Mouse (Mus musculus): ENCODE measurements around the gene Cox6a2.

Gene Cox6a2

GRCm38 (mm10) chr7:128206152-128206551, at the start of gene Cox6a2:
Cox6a2 (minus strand) TSS chr7:128206387.
- DNase-seq (ENCODE audit: low spot score in 2 of 2), result no peak

- DNase-seq (ENCODE audit: low spot score in 2 of 2), result no peak
Measured at GRCm38 (mm10) chr7:128255757-128256156, 49.6 kb upstream of the Cox6a2 start.

GRCm38 (mm10) chr7:128254978-128255377, 48.8 kb upstream of the Cox6a2 start:
- DNase-seq (ENCODE audit: low spot score in 2 of 2), result no peak

- no peak for DNase-seq (ENCODE audit: low spot score in 2 of 2)
Measured at GRCm38 (mm10) chr7:128252609-128253008, 46.4 kb upstream of the Cox6a2 start.

GRCm38 (mm10) chr7:128251946-128252345, 45.8 kb upstream of the Cox6a2 start:
- DNase-seq (ENCODE audit: low spot score in 2 of 2), result no peak

- no peak for DNase-seq (ENCODE audit: low spot score in 2 of 2)
Measured at GRCm38 (mm10) chr7:128249998-128250397, 43.8 kb upstream of the Cox6a2 start.

- DNase-seq (ENCODE audit: low spot score in 2 of 2), result no peak
Measured at GRCm38 (mm10) chr7:128248081-128249042, 42.2 kb upstream of the Cox6a2 start.

GRCm38 (mm10) chr7:128247443-128247842, 41.3 kb upstream of the Cox6a2 start:
- peak; percentile 64 to 65 for DNase-seq (ENCODE audit: low spot score in 2 of 2)

GRCm38 (mm10) chr7:128246496-128247391, 40.6 kb upstream of the Cox6a2 start, which contains the start of gene Tgfb1i1:
Tgfb1i1 (plus strand) TSS chr7:128246812.
- peak; percentile 43 to 62 for DNase-seq (ENCODE audit: low spot score in 2 of 2)

- DNase-seq (ENCODE audit: low spot score in 2 of 2), result no peak
Measured at GRCm38 (mm10) chr7:128245547-128245946, 39.4 kb upstream of the Cox6a2 start.

GRCm38 (mm10) chr7:128244410-128245025, 38.3 kb upstream of the Cox6a2 start:
- DNase-seq (ENCODE audit: low spot score in 2 of 2), result no peak

GRCm38 (mm10) chr7:128243921-128244320, 37.7 kb upstream of the Cox6a2 start:
- DNase-seq (ENCODE audit: low spot score in 2 of 2), result no peak

GRCm38 (mm10) chr7:128242331-128242730, 36.1 kb upstream of the Cox6a2 start:
- no peak for DNase-seq (ENCODE audit: low spot score in 2 of 2)

- no peak for DNase-seq (ENCODE audit: low spot score in 2 of 2)
Measured at GRCm38 (mm10) chr7:128240131-128240784, 34.1 kb upstream of the Cox6a2 start.

- DNase-seq (ENCODE audit: low spot score in 2 of 2), result no peak
Measured at GRCm38 (mm10) chr7:128238991-128239390, 32.8 kb upstream of the Cox6a2 start.

- DNase-seq (ENCODE audit: low spot score in 2 of 2), result peak; percentile 99 to 100
Measured at GRCm38 (mm10) chr7:128237927-128238778, 32.0 kb upstream of the Cox6a2 start, which contains the start of gene 9130023H24Rik. 9130023H24Rik (minus strand) TSS chr7:128238031.

- no peak for DNase-seq (ENCODE audit: low spot score in 2 of 2)
Measured at GRCm38 (mm10) chr7:128237593-128237926, 31.4 kb upstream of the Cox6a2 start.

GRCm38 (mm10) chr7:128236856-128237592, 30.8 kb upstream of the Cox6a2 start, which contains the start of gene Armc5:
Armc5 (plus strand) TSS chr7:128237342.
- peak; percentile 71 to 83 for DNase-seq (ENCODE audit: low spot score in 2 of 2)

GRCm38 (mm10) chr7:128236426-128236825, 30.2 kb upstream of the Cox6a2 start:
- DNase-seq (ENCODE audit: low spot score in 2 of 2), result no peak
